Mouse (Mus musculus): Measurements from ENCODE around the gene Zp3r. TPM values are rescaled to one million over a fixed set of nuclear protein-coding genes. Genes with fewer than 3 reads are reported as not detected.

The Zp3r gene
- polyA plus RNA-seq, 1 experiment from 2014 or later = not detected

DNA sequence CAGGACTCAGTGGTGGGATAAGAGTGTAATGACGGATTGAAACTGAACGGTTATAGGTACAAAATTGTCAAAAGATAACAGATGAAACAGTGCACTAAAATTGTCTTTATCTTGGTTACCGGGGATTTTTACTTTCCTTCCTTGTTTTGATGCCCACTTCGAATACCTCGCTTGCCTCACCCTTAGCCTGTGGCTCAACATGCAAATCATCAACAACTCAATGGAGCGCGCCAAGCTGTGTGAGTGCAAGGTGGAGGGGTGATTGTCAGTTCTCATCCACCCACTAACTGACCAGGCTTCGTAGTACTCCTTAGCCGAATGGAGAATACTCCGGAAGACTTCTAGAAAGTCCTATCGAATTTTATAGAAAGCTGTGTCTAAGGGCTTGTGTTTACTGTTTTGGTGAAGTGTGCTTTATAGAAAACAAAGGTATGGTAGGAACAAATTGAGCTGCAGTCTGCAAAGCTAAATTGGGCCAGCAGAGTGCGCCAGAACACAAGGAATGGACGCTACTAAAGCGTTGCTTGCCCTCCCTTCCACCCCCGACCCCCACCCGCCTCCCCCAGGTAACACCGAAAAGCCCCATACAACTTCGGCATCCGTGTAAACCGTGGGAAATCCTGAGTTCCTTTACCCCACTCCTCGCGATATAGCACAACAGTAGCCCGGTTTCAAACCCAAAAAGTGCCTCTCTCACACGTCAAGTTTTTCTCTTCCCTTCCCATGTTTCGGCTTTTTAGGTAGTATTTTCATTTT, 81.6 kb downstream of the Zp3r start:
- Histone ChIP-seq H3K4me1 (ENCODE audit: control insufficient read depth, insufficient read depth, low read length) (no peaks in the 10 kb centered on the region), H3K36me3 (ENCODE audit: control insufficient read depth, insufficient read depth, low read length) (no peaks in the 10 kb centered on the region), H3K27ac (ENCODE audit: low read depth, low read length) (no peak overlapping the region), H3K9me3 (ENCODE audit: control insufficient read depth, low read length) (no peaks in the 10 kb centered on the region), H3K9ac (ENCODE audit: low read depth, low read length) (no peak overlapping the region), H3K27me3 (ENCODE audit: control insufficient read depth, insufficient read depth, low read length) (no peaks in the 10 kb centered on the region), H3K4me2 (replicated peaks; ENCODE audit: low read depth, low read length) (peak overlapping the region; percentile 33), H3K4me3 (ENCODE audit: low read length) (peak overlapping the region; percentile 22)
- peak; percentile 69; the same call in 1 of the 2 replicates for ATAC-seq (ENCODE audit: low FRiP score, low TSS enrichment)
- WGBS = 21% methylated on average over 25 of the region's 25 CpGs

Other genes starting within 250 kb of the Zp3r start
- not detected in 2 replicates for gene Cd55b, start 206.6 kb downstream of the Zp3r start, polyA plus RNA-seq (2014; fragmentation: Nextera tagmentation; extraction: Ambion mirVana)
- 12.8 and 13.0 TPM in 2 replicates for gene Cd55, start 166.9 kb downstream of the Zp3r start, polyA plus RNA-seq (2014; fragmentation: Nextera tagmentation; extraction: Ambion mirVana)
- gene C4bp, start 32.0 kb upstream of the Zp3r start, polyA plus RNA-seq (2014; fragmentation: Nextera tagmentation; extraction: Ambion mirVana) = 0.53 and 1.0 TPM in 2 replicates
- not detected in 2 replicates for gene Gm29427, start 86.2 kb upstream of the Zp3r start, polyA plus RNA-seq (2014; fragmentation: Nextera tagmentation; extraction: Ambion mirVana)
- gene Yod1, start 87.7 kb upstream of the Zp3r start, polyA plus RNA-seq (2014; fragmentation: Nextera tagmentation; extraction: Ambion mirVana) = 8.6 and 11.6 TPM in 2 replicates
- gene Pfkfb2, start 99.6 kb upstream of the Zp3r start, polyA plus RNA-seq (2014; fragmentation: Nextera tagmentation; extraction: Ambion mirVana) = 5.0 and 8.2 TPM in 2 replicates
- gene AA986860, start 102.4 kb upstream of the Zp3r start, polyA plus RNA-seq (2014; fragmentation: Nextera tagmentation; extraction: Ambion mirVana) = 8.9 and 9.4 TPM in 2 replicates
- gene Fcamr, start 171.3 kb upstream of the Zp3r start, polyA plus RNA-seq (2014; fragmentation: Nextera tagmentation; extraction: Ambion mirVana) = not detected in 2 replicates
- gene Pigr, start 197.1 kb upstream of the Zp3r start, polyA plus RNA-seq (2014; fragmentation: Nextera tagmentation; extraction: Ambion mirVana) = not detected in 2 replicates
- not detected in 2 replicates for gene Fcmr, start 236.0 kb upstream of the Zp3r start, polyA plus RNA-seq (2014; fragmentation: Nextera tagmentation; extraction: Ambion mirVana)

Measured in kidney, embryonic 14.5 days (tissue).